Mouse (Mus musculus) lung, postnatal 0 days (tissue): Measurements from ENCODE around the gene Ms4a5.

Experiments
- CTCF ChIP-seq: IDR thresholded peaks from 2 replicates; pipeline ENCODE4 v1.5.1; 2016; ENCODE audit warnings: antibody characterized with exemption, mild to moderate bottlenecking
- EP300 ChIP-seq: IDR thresholded peaks from 2 replicates; pipeline ENCODE4 v1.6.1; 2016; ENCODE audit warnings: antibody characterized with exemption, mild to moderate bottlenecking, control low read depth

DNA sequence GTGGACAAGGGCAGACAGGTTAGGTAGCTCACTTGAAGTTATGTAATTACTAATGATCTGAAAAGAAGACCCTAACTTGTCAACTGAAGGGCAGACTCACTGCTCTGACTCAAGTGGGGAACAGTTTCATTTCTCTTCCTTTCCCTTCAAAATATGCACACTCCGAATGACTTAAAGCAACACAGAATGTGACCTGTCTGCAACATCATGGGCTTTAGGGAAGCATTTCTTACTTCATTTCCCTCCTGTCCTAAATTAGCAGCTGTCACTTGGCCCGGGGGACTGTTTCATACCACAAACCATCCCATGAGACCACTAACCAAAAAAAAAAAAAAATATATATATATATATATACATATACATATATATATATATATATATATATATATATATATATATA is 22.2 kb downstream of the Ms4a5 start:
- no peak for TF ChIP-seq CTCF
- no peak for TF ChIP-seq EP300
